ENCODE assay signal across 8 mouse cellular contexts in the genomic region with DNA sequence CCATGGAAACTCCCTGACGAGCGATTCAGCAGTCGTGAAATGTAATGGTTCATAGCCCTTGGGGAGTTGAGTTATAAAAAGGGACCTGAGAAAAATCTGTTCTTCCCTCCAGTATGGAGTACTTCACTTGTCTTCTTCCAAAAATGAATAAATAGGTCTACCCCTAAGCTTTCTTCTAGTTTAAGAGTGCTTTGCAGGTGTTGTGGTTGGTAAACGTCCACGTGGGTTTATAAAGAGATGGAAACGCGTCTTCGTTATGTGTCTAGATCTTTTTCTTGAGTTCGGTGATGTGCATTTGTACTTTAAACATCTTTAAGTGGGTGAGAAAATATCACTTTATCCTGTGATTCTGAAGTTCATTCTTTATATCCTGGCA. TPM values are rescaled to one million over a fixed set of nuclear protein-coding genes. Genes with fewer than 3 reads are reported as not detected.
DNase-seq lines count a peak whose midpoint lies in the region; ATAC-seq and TF ChIP-seq lines count a peak whose summit lies in the region.

No protein-coding gene starts in this region.

- no peaks in the 10 kb centered on the region for H3K27me3 ChIP-seq in heart, postnatal 0 days (ENCODE audit: control insufficient read depth, insufficient read depth, low read length)
- no peaks in the 10 kb centered on the region for H3K27me3 ChIP-seq in hindbrain, embryonic 11.5 days (ENCODE audit: control insufficient read depth, insufficient read depth, low read length)
- no peaks in the 10 kb centered on the region for H3K27me3 ChIP-seq in midbrain, embryonic 11.5 days (ENCODE audit: control insufficient read depth, insufficient read depth, low read length)

- H3K36me3 ChIP-seq in heart, postnatal 0 days (replicated peaks; ENCODE audit: control insufficient read depth, insufficient read depth, low read length) = peaks cover 11% of the 10 kb centered on the region; the same call in 1 of the 2 replicates
- H3K36me3 ChIP-seq in hindbrain, embryonic 11.5 days (ENCODE audit: control insufficient read depth, insufficient read depth, low read length) = peaks cover 2% of the 10 kb centered on the region; the same call in 1 of the 2 replicates
- peaks cover 12% of the 10 kb centered on the region for H3K36me3 ChIP-seq in midbrain, embryonic 11.5 days (ENCODE audit: control insufficient read depth, insufficient read depth, low read length)

- ATAC-seq in heart, postnatal 0 days (ENCODE audit: insufficient read depth, low read depth) = no peak
- no peak for ATAC-seq in hindbrain, embryonic 11.5 days (ENCODE audit: low FRiP score)
- ATAC-seq in midbrain, embryonic 11.5 days (ENCODE audit: low FRiP score) = no peak; the same call in 1 of the 2 replicates
- no peak for ATAC-seq in monocyte, adult 5-6 weeks (replicated peaks; ENCODE audit: insufficient number of reproducible peaks, low FRiP score, low TSS enrichment, poor library complexity, severe bottlenecking)

- intact Hi-C loops in heart, postnatal 10 days (cut with DNase I) = loop anchor here (5.0 to 10.0 kb wide), 3 partner anchors 111 to 959 kb away; a partner anchor contains a TSS
- intact Hi-C loops in left cerebral cortex, postnatal 10 days (cut with DNase I) = no loop called here

- no peak for TF ChIP-seq CTCF in heart, postnatal 0 days (IDR thresholded peaks at IDR 0.05; ENCODE audit: low read depth)
- no peak for TF ChIP-seq CTCF in bone marrow, adult 2 months (IDR thresholded peaks at IDR 0.05; ENCODE audit: control insufficient read depth, insufficient read depth, low read length)

- H3K4me1 ChIP-seq in heart, postnatal 0 days (ENCODE audit: control insufficient read depth, insufficient read depth) = 0 out of 2 replicates have a peak, but pooled peaks cover 3% of the 10 kb centered on the region
- no peaks in the 10 kb centered on the region; the same call in 1 of the 2 replicates for H3K4me1 ChIP-seq in bone marrow, adult 2 months (ENCODE audit: control insufficient read depth, insufficient read depth, low read length)
- H3K4me1 ChIP-seq in hindbrain, embryonic 11.5 days (replicated peaks; ENCODE audit: control insufficient read depth, insufficient read depth, low read length) = no peaks in the 10 kb centered on the region
- peaks cover 4% of the 10 kb centered on the region for H3K4me1 ChIP-seq in midbrain, embryonic 11.5 days (ENCODE audit: control insufficient read depth, insufficient read depth, low read length)

- no peak for TF ChIP-seq POLR2A in bone marrow, adult 2 months (IDR thresholded peaks at IDR 0.05; ENCODE audit: borderline replicate concordance, control insufficient read depth, low read depth, low read length)

- H3K4me3 ChIP-seq in heart, postnatal 0 days (ENCODE audit: low read depth, low read length) = peak overlapping the region; percentile 59
- H3K4me3 ChIP-seq in bone marrow, adult 2 months (replicated peaks; ENCODE audit: control insufficient read depth, low read depth, low read length) = peak overlapping the region; percentile 99
- peak overlapping the region; percentile 69 for H3K4me3 ChIP-seq in hindbrain, embryonic 11.5 days (ENCODE audit: low read depth, low read length)
- peak overlapping the region; percentile 74 for H3K4me3 ChIP-seq in midbrain, embryonic 11.5 days (ENCODE audit: low read depth, low read length)

- DNase-seq in heart, postnatal 0 days (ENCODE audit: low spot score) = no peak
- DNase-seq in heart, postnatal 10 days = no peak
- DNase-seq in hindbrain, embryonic 11.5 days (ENCODE audit: low spot score) = no peak
- DNase-seq in midbrain, embryonic 11.5 days (ENCODE audit: low spot score, missing footprints) = peak; percentile 82
- no peak for DNase-seq in adrenal gland, postnatal 14 days
- DNase-seq in left cerebral cortex, postnatal 10 days (ENCODE audit: extremely low spot score in 1 of 2, low spot score in 2 of 2) = no peak

- no peak for TF ChIP-seq EP300 in heart, postnatal 0 days (IDR thresholded peaks at IDR 0.05; ENCODE audit: low read depth)

- peak overlapping the region; percentile 51 for H3K9ac ChIP-seq in heart, postnatal 0 days (replicated peaks; ENCODE audit: low read depth, low read length)
- H3K9ac ChIP-seq in hindbrain, embryonic 11.5 days (ENCODE audit: low read depth, low read length) = peak overlapping the region; percentile 73
- H3K9ac ChIP-seq in midbrain, embryonic 11.5 days (ENCODE audit: low read length) = peak overlapping the region; percentile 76

- H3K27ac ChIP-seq in heart, postnatal 0 days (ENCODE audit: low read depth) = peak overlapping the region; percentile 73; the same call in 1 of the 2 replicates
- no peak overlapping the region for H3K27ac ChIP-seq in bone marrow, adult 2 months (ENCODE audit: control insufficient read depth, insufficient read depth, low read depth, low read length, poor library complexity)
- H3K27ac ChIP-seq in hindbrain, embryonic 11.5 days (ENCODE audit: low read depth, low read length) = peak overlapping the region; percentile 95
- H3K27ac ChIP-seq in midbrain, embryonic 11.5 days (ENCODE audit: low read depth, low read length) = peak overlapping the region; percentile 72

- no peaks in the 10 kb centered on the region for H3K9me3 ChIP-seq in heart, postnatal 0 days (replicated peaks; ENCODE audit: control insufficient read depth, low read length)
- H3K9me3 ChIP-seq in hindbrain, embryonic 11.5 days (ENCODE audit: control insufficient read depth, low read length) = no peaks in the 10 kb centered on the region
- no peaks in the 10 kb centered on the region for H3K9me3 ChIP-seq in midbrain, embryonic 11.5 days (ENCODE audit: control insufficient read depth, low read length)

- H3K4me2 ChIP-seq in heart, postnatal 0 days (ENCODE audit: low read depth, low read length) = peak overlapping the region; percentile 69
- H3K4me2 ChIP-seq in hindbrain, embryonic 11.5 days (replicated peaks; ENCODE audit: low read depth, low read length) = peak overlapping the region; percentile 49
- H3K4me2 ChIP-seq in midbrain, embryonic 11.5 days = peak overlapping the region; percentile 59

- WGBS in heart, postnatal 0 days = 4% methylated on average over 9 of the region's 9 CpGs
- 2% methylated on average over 9 of the region's 9 CpGs for WGBS in bone marrow, adult 2 months
- 6% methylated on average over 9 of the region's 9 CpGs for WGBS in hindbrain, embryonic 11.5 days
- WGBS in midbrain, embryonic 11.5 days = 6% methylated on average over 9 of the region's 9 CpGs

RNA-seq across cellular contexts. Expression of a gene that starts 0.9 kb away (rescaled TPM):
- total RNA-seq in heart, postnatal 0 days (2014; rRNA removed; ENCODE audit: low replicate concordance) = 21.0 and 31.7 TPM in 2 replicates
- polyA plus RNA-seq in heart, postnatal 0 days (2015; fragmentation: Nextera tagmentation; extraction: Ambion mirVana) = 27.8 and 29.0 TPM in 2 replicates
- total RNA-seq in heart, postnatal 10 days (2021) = 1 to 10 TPM; 7.9 TPM
- polyA plus RNA-seq in bone marrow, adult 2 months (2011; ENCODE audit: insufficient read depth, insufficient read length, low replicate concordance, missing spikeins) = 12.9 and 25.7 TPM in 2 replicates
- 165 and 176 TPM in 2 replicates for polyA plus RNA-seq in hindbrain, embryonic 11.5 days (2014; fragmentation: Nextera tagmentation; extraction: Ambion mirVana)
- 179 and 207 TPM in 2 replicates for polyA plus RNA-seq in midbrain, embryonic 11.5 days (2014; fragmentation: Nextera tagmentation; extraction: Ambion mirVana)
- total RNA-seq in monocyte, adult 5-6 weeks (2017) = 20.5 to 25.2 TPM (median 24.8 TPM) in 3 replicates
- 32.0 and 58.2 TPM in 2 replicates for total RNA-seq in adrenal gland, postnatal 14 days (2021)
- 10 to 100 TPM; 56.5 to 57.7 TPM for total RNA-seq in left cerebral cortex, postnatal 10 days (2021)

RNA-seq across cellular contexts. Expression of a gene that starts 14.5 kb away (rescaled TPM):
- total RNA-seq in heart, postnatal 0 days (2014; rRNA removed; ENCODE audit: low replicate concordance) = 16.3 and 24.2 TPM in 2 replicates
- 14.7 and 15.7 TPM in 2 replicates for polyA plus RNA-seq in heart, postnatal 0 days (2015; fragmentation: Nextera tagmentation; extraction: Ambion mirVana)
- total RNA-seq in heart, postnatal 10 days (2021) = 10 to 100 TPM; 39.0 to 39.8 TPM
- 8.1 and 14.8 TPM in 2 replicates for polyA plus RNA-seq in bone marrow, adult 2 months (2011; ENCODE audit: insufficient read depth, insufficient read length, low replicate concordance, missing spikeins)
- 48.2 and 54.0 TPM in 2 replicates for polyA plus RNA-seq in hindbrain, embryonic 11.5 days (2014; fragmentation: Nextera tagmentation; extraction: Ambion mirVana)
- polyA plus RNA-seq in midbrain, embryonic 11.5 days (2014; fragmentation: Nextera tagmentation; extraction: Ambion mirVana) = 46.2 and 53.9 TPM in 2 replicates
- total RNA-seq in monocyte, adult 5-6 weeks (2017) = 59.4 to 77.2 TPM (median 65.0 TPM) in 3 replicates
- total RNA-seq in adrenal gland, postnatal 14 days (2021) = 37.6 and 38.4 TPM in 2 replicates
- 10 to 100 TPM; 82.0 to 91.6 TPM for total RNA-seq in left cerebral cortex, postnatal 10 days (2021)
